Mouse (Mus musculus): ENCODE measurements at regions not wholly inside any gene's neighbourhood (a gene's known extent, or its start where the extent isn't known, plus 50 kb on each side); places are given as distances from the start of the nearest gene placed in this dataset.
A peak's percentile ranks its signal among the peaks of the same experiment; 100 is the strongest.

GRCm38 (mm10) chr14:91156115-91156514 is 2684.9 kb upstream of the Pcdh20 start:
- Histone ChIP-seq H3K4me3 (ENCODE audit: low read depth, low read length) (no peak overlapping the region), H3K4me1 (ENCODE audit: control insufficient read depth, insufficient read depth, low read length) (no peaks in the 10 kb centered on the region), H3K9ac (ENCODE audit: low read length) (no peak overlapping the region), H3K36me3 (ENCODE audit: control insufficient read depth, insufficient read depth, low read length) (no peaks in the 10 kb centered on the region), H3K27ac (ENCODE audit: low read depth, low read length) (no peak overlapping the region), H3K27me3 (ENCODE audit: control insufficient read depth, insufficient read depth, low read length) (no peaks in the 10 kb centered on the region), H3K9me3 (ENCODE audit: control insufficient read depth, low read length) (no peaks in the 10 kb centered on the region), H3K4me2 (no peak overlapping the region)
- DNase-seq (ENCODE audit: low spot score, missing footprints) = peak; percentile 81
- no peak for ATAC-seq (ENCODE audit: low FRiP score)
- 79% methylated on average over 1 of the region's 1 CpGs for WGBS

- no peak overlapping the region for H3K4me3 ChIP-seq (ENCODE audit: low read depth, low read length)
- H3K36me3 ChIP-seq (ENCODE audit: control insufficient read depth, insufficient read depth, low read length) = no peaks in the 10 kb centered on the region
- H3K9ac ChIP-seq (ENCODE audit: low read length) = no peak overlapping the region
- no peak overlapping the region for H3K27ac ChIP-seq (ENCODE audit: low read depth, low read length)
- 79% methylated on average over 3 of the region's 3 CpGs for WGBS
- H3K27me3 ChIP-seq (ENCODE audit: control insufficient read depth, insufficient read depth, low read length) = no peaks in the 10 kb centered on the region
- DNase-seq (ENCODE audit: low spot score, missing footprints) = no peak
- no peaks in the 10 kb centered on the region for H3K4me1 ChIP-seq (ENCODE audit: control insufficient read depth, insufficient read depth, low read length)
- no peak overlapping the region for H3K4me2 ChIP-seq
- H3K9me3 ChIP-seq (ENCODE audit: control insufficient read depth, low read length) = no peaks in the 10 kb centered on the region
- ATAC-seq (ENCODE audit: low FRiP score) = no peak
Observed at GRCm38 (mm10) chr14:91151449-91151848, 2680.3 kb upstream of the Pcdh20 start.

Measured in midbrain, embryonic 11.5 days (tissue).